Mouse (Mus musculus) ZHBTc4 (cell line): ENCODE data around the gene Nav1.

Experiments
- DNase-seq: peaks from one replicate; pipeline ENCODE4 v3.0.0-alpha.2; 2011; ENCODE audit warnings: low read depth, low spot score

The Nav1 gene

DNA sequence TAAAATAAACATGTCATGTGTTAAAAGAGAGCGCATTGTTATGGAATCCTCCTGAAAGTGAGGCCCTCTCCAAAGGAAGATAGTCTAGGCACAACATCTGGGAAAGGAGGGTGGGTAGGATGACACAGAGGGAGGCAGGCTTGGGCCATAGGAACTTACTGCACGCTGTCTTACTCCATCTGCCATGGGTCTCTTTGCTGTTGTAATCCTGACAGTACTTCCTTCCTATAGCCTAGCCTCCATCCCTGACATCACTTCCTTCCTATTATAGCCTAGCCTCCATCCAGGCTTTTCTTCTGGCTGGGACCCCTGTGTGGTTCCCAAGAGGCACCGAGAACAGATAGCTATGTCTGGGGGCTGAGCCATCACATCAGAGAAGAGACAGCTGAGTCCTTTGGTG lies 10.2 kb upstream of the Nav1 start:
- no peak for DNase-seq

DNA sequence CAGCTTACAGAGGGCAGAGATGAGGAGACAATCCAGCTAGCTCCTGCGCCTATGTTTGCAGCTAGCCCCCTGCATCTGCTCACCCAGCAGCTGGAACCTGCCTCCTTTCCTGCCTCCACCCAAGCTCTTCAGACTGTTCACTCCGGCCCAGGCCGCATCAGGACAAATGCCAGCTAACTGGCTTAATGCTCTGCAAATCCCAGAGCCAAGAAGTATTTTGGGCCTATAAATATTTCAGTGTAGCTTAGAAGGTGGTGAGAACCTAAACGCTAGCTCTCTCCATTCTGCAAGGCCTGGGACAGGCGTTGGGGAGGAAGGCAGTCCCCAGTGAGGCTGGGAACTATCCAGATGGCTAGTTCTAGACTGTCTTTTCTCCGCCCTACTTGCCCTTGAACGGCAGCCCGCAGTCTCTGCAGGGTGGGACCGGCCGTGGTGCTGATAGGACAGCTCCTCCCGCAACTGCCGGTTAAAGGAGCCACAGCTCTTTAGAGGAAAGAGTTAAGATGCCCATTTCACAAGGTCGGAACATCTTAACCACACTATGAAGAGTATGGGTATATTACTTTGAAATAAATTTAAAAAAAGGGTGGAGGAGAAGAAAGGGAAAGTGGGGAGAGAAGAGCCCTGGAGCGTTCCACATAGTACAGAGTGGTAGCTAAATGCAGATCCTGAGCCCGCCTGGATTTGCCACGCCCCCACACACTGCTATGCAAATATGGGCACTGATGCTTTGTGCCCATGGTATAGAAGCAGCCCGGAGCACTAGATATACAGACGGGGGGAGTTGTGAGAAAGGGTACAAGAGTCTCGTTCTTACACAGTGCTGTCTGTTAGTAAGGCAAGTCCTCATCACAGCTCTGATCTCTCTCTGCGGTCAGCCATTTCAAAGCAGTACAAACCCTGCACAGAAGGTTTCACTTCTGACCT lies 8.9 kb upstream of the Nav1 start:
- peak; percentile 90 for DNase-seq

DNA sequence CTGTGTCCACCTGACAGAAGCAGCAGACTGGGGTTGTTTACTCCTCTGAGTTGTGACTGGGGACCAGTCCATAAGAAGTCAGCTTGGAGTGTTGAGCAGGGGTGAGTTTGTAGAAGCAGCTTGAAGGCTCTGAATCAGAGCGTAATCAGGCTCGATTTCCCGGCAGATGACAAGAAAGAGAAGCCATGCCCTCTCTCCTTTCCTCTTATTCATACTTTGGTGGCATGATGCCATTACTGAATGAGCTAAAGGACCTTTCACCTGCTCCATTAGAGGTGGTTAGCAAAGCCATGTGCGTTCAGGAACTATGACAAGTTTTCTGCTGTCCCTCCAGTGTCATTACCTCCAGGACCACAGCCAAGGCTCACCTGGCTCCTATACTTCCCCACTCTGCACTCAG lies 2.5 kb upstream of the Nav1 start:
- DNase-seq: no peak

DNA sequence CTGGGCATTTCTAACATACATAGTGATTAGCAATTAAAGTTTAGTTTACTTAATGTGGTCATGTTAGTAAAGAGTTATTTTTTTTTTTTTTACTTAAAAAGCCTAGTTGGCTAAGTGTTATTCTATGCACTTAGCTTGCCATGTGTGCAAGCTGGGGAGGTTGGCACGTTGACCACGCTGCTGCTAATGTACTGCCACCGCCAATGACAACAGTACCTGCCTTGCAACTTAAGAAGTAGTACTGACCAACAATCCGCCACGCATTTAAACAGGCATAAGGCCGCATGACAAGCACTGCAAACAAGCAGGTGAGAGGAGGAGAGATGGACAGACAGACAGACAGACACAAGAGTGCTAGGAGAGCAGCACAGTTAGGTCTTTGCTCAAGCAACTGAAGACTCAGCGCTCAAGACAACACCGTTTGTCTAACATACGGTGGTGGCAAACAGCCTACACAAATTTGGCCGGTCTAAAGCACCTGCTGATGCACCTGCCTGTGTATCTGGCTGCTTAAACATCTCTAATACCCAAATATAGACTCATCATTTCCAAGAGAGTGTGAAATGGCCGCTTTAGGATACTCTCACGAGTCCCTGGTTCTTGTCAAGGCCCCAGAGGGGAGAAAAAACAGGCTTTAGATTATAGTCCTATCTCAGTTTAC lies 610 bp downstream of the Nav1 start:
- no peak for DNase-seq

DNA sequence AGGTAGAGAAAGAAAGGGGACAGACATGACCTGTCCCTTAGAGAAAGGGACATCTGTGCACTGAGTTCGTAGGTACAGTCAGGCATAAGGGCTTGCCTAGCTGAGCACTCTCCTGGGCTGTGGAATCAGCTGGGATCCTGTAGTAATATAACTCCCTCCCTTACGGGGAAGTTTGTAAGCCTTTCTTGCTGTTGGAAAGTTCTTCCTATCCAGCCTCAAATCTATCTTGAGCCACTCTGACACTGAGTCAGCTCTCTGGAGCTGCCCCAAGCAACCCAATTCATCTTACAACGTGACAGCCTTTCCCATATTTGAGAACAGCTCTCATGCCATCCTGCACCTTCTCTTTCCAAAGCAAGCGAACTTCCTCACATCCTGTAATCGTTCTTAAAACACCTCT lies 1.6 kb downstream of the Nav1 start:
- DNase-seq: no peak

DNA sequence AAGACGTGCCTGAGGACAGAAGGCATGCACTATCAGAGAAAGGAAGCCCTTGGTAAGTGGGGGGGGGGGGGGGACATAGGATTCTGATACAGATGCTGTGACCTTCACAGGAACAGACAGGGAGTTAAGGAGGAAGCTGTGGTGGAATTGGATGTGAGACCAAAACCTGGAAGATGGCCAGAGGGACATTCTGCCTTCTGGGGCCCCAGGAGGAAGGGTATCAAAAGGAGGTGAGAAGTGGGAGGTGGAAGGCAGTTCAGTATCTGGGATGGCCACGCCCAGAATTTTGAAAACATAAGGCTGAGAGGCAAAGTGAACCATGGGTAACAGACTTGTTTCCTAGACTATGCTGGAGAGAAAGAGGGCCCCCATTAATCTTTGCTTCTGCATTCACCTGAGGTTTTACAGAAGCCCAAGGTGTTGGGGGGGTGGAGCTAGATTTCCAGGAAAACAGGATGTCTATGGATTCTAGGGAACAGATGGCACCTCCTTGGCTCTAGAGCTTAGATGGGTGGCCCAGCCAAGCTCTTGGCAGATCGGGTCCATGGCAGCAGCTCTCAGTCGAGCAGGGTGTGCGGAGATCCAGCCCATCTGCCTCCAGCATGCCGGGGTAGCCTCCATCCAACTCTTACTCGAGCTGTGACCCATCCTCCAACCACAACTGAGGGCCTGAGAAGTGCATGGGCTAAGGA lies 2.6 kb downstream of the Nav1 start:
- DNase-seq: no peak

DNA sequence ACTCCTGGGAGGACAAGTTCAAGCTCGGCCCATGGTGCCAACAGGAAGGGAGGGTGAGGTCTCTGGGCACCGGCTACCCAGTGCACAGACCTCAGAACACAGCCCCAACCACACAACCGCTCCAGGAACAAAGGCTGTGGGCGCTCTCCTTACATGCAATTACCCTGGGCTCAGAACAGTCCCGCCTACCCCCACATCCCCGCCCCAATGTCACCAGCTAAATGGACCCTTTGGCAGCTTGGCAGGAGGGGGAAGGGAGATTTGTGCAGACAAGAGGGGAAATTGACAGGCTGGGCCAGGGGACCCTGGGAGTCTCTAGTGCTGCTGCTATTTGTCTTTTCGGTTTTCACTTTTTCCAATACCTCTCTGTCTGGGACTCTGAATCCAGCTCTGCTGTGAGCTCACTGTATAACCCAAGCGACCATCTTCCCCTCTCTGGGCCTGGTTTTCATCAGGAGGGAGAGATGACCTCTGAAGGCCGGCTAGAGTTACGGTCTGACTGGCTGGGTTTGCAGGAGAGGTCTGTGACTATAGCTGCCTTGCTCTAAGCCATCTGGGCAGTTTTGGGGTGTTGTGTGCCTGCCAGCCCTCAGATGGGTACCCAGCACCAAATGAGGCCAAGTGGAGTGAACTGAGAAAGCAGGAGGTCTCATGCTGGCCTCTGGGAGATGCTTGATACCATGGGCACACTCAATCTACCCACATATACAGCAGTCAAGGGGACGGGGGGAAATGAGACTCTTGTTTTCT lies 3.8 kb downstream of the Nav1 start:
- no peak for DNase-seq

DNA sequence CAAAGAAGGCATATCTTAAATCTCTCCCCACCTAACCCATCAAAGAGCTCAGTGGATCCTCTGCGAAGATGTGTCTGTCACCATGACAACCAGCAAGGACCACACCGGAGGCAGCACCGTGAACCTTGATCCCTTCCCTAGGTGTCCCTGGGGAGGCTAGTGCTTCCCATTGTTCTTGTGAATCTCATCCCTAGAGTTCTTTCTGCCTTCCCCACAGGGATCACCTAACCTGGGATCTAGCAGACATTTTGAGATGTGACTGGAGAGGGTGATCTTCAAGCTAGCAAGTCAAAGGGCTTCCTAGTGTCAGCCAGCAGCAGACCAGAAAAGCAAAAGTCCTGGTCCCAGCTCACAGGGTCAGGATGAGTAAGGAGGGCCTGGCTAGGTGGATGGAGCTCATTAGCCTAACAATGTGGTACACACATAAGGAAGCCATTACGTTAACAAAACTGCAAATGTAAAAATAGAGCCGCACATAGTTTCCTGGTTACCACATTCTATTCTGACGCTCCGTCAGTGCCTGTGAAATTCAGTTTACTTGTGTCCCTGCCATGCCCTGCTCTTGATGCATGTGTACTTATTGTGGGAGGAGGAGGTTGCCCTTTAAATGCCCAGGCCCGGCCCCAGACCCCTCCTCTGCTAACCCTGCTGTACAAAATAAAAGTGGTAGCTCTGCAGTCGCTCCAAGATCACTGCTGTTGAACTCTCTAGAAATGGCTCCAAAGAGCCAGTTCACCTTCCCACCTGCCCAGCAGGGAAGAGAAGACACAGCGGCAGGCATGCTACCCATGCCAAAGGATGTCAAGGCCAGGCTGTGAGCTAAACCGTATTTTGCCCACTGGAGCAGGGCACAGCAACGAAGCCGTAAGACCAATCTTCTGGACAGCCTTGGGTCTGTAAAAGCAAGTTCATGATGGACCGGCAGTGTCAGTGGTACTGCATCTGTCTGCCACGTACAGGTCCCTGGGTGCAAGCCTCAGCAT lies 6.8 kb downstream of the Nav1 start:
- peak; percentile 36 for DNase-seq

DNA sequence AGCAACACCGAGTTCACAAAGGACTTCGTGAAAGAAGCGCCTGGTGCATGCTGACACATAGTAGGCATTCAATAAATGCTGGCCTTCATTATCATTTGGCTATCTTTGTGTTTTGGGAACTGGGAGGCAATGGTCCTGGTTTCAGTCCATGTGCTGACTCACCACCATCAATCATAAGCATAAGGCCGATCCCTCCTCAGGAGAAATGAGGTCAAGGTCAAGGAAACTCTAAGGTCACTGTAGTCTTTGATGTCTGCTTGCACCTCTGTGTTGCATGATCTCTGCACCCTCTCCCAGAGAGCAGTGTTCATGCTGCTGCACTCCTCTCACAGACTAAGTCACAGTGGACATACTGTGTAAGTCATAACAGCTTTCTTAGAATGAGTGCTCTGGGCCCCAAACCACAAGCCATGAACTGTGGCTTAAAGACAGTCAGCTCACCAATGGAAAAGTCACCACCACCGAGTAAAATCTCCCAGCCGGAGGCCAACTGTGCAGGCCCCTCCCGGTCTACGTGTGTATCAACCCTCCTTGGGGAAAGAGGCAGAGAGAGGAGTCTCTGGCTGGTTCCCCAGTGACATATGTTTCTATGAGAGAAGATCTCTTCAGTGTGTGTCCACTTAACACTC lies 8.7 kb downstream of the Nav1 start:
- no peak for DNase-seq

DNA sequence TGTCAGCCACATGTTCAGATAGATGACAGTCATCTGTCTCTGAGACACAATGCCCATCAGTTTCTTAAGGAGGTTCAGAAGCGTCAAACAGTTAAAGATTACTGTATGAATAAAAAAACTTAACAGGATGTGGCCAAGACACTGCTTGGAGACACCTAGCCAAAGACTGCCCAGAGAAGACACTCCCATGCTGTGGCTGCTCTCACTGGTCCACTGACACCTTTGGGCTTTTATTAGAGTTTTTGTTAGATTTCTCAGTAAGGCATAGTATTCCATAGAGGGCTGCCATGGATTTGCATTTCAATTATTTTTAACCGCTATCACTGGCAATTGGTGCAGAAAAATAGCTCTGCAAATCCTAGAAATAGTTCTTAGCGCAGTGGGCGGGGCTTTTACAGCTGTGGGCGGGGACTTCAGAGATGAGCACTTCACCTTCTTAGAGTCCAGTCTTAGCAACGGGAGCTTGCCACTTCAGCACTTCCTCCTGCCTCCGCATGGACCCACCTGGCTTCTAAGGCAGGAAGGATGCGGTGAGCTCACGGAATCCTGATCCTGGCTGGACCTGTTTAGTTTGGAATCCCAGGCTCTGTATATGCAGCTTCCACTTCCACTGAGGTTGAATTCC lies 12.7 kb downstream of the Nav1 start:
- peak; percentile 74 for DNase-seq

DNA sequence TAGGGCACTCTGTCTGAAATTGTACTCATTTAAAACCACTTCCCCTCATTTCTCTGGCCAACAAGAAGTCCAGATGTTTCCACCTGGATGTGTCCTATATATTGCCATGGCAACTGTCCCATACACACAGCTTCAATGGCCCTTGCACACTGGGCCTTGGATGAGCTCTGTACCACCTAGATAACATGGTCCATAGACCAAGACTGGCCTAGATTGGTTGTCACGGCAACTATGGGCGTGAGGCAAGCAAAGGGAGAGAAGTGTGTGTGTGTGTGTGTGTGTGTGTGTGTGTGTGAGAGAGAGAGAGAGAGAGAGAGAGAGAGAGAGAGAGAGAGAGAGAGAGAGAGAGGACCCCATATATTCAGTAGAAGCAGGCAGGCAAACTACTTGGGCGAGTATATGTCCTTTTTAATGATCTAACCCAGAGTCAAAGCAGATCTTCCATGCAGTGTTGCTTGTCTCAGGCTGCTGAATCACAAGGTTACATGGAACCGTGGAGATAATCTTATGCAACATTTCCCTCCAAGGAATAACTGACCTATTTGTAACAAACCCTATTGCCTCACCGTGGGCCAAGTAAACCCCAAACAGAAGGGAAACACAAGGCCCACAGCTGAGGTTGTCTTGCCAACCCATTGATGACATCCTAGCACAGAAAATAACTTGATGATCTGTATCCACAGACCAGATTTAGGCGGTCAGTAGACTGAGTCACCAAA lies 13.4 kb downstream of the Nav1 start:
- DNase-seq: no peak

DNA sequence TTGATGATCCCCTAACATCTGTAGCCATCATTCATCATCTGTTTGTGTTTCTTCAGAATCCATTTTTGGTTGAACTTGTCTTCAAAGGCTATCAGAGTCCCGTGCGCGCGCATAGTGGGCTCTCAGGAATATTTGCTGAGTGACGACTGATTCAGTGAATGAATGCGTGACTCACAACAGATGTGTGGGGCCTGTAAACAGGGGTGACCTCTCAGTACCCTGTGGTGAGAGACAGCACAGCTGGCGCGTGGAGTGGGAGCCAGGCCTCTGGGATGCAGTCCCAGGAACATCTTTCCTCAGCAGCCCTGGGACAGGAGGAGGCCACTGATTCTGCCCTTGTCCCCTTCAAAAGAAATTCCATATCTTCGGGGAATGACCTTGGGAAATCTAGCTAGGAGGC lies 16.3 kb downstream of the Nav1 start:
- DNase-seq: no peak

DNA sequence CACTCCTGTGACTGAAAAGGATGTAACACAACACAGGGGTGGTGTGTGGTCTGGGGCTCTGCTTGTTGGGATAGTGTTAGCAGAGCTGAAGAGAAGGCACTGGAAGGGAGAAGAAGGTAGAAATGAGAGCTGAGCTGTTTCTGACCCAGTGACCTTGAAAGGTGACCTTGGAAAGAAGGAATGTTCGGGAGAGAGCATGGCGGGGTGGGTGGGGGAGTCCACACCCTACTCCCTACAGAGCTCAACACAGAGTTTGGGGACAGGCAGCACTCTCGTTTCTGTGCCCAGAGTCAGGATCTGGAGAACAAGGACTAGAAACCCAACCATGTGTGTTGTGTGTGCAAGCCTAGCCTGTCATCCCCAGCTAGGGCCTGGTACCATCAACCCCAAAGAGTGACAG lies 18.1 kb downstream of the Nav1 start:
- DNase-seq: no peak

DNA sequence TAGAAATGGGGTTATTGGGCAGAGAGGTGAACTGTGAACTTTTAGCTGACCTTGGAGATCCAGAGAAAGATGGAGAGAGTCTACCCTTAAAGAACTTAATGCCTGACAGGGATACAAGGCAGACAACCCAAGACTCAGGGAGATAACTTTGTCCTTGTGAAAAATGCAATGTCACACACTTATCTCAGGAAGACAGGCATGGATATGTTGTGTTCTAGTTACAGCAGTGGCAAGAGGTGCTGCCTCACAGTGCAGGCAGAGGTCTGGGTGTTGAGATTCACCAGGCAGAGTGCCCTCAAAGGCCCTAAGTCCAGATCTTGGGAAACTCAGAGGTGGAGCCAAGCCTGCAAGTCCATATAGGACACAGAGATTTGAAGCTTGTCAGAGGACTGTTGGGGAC lies 20.2 kb downstream of the Nav1 start:
- DNase-seq: no peak

DNA sequence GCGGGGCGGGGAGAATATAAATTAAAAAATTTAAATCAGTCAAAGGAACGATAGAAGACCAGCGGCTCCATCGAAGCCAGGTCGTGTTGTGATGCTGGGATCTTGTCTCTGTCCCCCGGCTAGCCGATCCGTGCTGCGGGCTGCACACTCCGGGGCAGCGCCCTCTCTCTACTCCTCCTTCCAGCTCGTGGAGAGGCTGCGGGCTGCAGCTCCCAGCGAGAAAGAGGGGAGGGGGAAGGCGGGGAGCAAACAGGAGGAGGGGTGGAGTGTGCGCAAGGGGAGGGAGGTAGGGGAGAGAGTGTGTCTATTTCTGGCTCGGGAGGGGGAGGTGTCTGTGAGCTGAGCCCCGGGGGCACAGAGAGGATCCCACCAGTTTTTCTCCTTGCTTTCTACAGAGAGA lies 21.5 kb downstream of the Nav1 start:
- DNase-seq: peak; percentile 70

DNA sequence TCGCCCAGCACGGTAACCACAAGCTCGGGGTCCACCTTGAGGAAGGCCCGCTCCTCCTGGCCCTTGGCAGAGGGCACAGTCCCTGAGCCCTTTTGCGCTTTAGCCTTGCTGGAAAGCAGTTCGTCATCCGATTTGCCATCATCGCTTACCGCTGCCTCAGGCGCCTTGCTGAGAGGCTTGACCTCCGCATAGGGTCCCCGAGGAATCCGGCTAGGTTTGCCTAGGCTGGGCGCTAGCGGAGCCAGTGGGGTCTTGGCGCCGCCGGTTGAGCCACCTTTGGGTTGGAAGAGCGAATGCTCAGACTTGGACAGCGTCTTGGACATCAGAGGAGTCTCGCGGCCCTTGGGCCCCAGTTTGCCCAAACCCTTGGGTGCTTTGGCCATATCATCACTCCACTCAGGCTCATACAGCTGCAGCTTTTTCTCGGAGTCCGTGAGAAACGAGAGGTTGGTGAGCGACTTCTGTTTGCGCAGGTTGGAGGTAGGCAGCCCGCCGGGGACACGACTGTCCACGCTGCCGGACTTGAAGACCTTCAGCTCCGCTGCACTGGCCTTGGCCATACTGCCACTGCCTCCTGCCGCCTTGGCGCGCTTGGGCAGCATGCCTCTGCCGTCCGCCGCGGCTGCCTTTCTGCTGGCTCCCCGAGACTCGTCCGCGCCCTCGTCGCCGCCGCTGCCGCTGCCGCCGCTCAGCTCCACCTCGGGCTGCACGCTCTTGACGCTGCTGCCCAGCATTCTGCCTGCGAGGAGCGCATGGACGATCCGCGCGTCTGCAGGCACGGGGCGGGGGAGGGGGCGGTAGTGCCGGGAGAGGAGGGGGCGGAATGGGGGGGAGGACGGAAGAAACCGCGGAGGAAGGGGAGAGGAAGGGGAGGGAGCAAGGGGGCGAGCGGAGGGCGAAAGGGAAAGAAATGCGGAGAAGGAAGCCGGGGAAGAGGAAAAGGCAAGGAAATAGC lies 22.2 kb downstream of the Nav1 start:
- DNase-seq: peak; percentile 37

DNA sequence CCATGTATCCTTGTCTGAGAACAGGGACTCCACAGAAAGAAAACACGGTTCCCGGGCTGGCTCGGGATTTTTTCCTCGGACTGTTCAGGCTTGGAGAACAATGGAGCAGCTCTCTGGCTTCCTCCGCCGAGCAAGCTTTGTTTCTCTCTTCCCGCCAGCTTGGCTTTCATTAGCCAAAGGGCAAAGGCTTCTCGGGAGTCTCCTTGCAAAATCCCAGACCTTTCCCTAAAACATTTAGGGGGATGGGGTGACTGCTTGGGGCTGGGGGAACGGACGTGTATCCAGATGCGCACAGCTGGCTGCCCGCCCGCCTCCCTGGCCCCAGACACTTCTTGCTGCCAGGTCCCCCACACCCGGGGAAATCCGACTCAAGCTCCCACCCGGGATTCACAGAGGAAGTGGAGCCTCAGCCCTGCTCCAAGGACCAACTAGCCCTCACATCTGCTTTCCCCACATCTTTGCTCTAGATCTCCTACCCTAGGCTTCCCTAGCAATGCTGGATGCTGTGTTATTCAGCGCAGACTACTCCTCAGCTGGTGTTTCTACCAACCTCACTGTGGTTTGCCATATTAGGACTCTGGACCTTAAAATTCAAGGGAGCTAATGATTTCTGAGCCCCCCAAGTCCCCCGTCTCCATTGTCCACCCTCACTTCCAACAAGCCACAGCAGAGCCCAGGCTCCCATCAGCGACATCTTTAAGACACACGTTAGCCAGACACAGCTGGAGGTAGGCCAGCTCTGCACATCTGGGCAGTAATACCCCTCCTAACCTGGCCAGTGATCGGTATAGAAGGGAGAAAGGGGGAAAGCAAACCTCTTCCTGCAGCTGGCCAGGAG lies 23.2 kb downstream of the Nav1 start:
- peak; percentile 29 for DNase-seq
